Mouse (Mus musculus): ENCODE results near the gene Mfsd1. TPM values are rescaled to one million over a fixed set of nuclear protein-coding genes. Genes with fewer than 3 reads are reported as not detected.

Mfsd1 gene
- 34.2 and 40.7 TPM in 2 replicates for polyA plus RNA-seq (2015; fragmentation: Nextera tagmentation; extraction: Ambion mirVana)

DNA sequence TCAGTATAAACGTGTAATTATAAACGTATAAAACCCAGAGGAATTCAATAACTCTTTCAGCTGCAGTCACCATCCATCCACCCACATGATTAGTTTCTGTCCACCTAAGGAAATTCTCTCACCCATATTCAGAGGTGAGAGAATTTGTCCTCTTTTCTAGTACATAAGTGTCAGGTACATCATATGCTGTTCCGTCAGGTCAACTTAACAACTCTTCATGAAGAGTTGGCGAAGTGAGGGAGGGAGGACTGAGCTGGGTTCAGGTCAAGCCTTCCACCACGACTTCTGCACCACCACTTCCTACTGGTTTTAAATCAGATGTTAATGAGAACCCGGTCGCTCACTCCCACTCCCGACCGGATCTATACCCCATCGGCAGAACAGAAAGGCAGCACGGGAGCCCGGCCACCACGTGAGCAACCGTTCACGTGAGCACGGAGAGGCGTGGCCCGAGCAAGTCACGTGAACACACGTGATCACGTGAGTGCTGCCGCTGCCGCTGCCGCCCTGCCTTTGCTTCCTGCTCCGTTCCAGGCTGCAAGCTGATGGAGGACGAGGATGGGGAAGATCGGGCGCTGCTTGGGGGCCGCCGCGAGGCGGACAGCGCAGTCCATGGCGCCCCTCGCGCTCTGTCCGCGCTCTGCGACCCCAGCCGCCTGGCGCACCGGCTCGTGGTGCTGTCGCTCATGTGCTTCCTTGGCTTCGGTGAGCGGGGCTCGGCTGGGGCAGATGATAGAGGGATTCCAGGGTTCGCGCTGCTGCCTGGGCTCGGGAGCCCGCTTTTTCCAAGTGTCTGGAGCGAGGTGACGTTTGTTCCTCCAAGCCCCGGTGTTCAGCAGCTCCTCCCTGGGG, at the start of gene Mfsd1:
TSS of gene Mfsd1 (plus strand) at position 469 of the 852 bp plus-strand sequence.

Other genes with a start within 250 kb of the Mfsd1 start
- gene Mlf1, start 208.6 kb upstream of the Mfsd1 start, polyA plus RNA-seq (2015; fragmentation: Nextera tagmentation; extraction: Ambion mirVana): 4.4 and 5.4 TPM in 2 replicates
- gene Gm17402, start 207.6 kb upstream of the Mfsd1 start, polyA plus RNA-seq (2015; fragmentation: Nextera tagmentation; extraction: Ambion mirVana): not detected in 2 replicates
- 30.7 and 31.4 TPM in 2 replicates for gene Gfm1, start 152.6 kb upstream of the Mfsd1 start, polyA plus RNA-seq (2015; fragmentation: Nextera tagmentation; extraction: Ambion mirVana)
- 24.2 and 31.0 TPM in 2 replicates for gene Lxn, start 118.8 kb upstream of the Mfsd1 start, polyA plus RNA-seq (2015; fragmentation: Nextera tagmentation; extraction: Ambion mirVana)
- gene Rarres1, start 67.2 kb upstream of the Mfsd1 start, polyA plus RNA-seq (2015; fragmentation: Nextera tagmentation; extraction: Ambion mirVana): 1.8 and 3.1 TPM in 2 replicates